Mouse (Mus musculus): ENCODE data around the gene Gatm. TPM values are rescaled to one million over a fixed set of nuclear protein-coding genes. Genes with fewer than 3 reads are reported as not detected.

Gene Gatm
- polyA plus RNA-seq, 1 experiment from 2014 or later: 10.4 TPM

GRCm38 (mm10) chr2:122638029-122638428 is 26.9 kb upstream of the Gatm start:
- Histone ChIP-seq H3K9ac (replicated peaks; ENCODE audit: low read length) (peak overlapping the region; percentile 33; the same call in 1 of the 2 replicates), H3K4me3 (ENCODE audit: low read depth, low read length) (peak overlapping the region; percentile 36), H3K4me1 (ENCODE audit: control insufficient read depth, insufficient read depth, low read length) (no peaks in the 10 kb centered on the region), H3K27ac (replicated peaks; ENCODE audit: low read depth, low read length) (no peak overlapping the region), H3K9me3 (replicated peaks; ENCODE audit: control insufficient read depth, low read length) (no peaks in the 10 kb centered on the region), H3K27me3 (ENCODE audit: control insufficient read depth, insufficient read depth, low read length) (peaks cover 3% of the 10 kb centered on the region; the same call in 1 of the 2 replicates), H3K4me2 (ENCODE audit: low read depth, low read length) (peak overlapping the region; percentile 76), H3K36me3 (replicated peaks; ENCODE audit: control insufficient read depth, insufficient read depth, low read depth, low read length) (no peaks in the 10 kb centered on the region; the same call in 1 of the 2 replicates)
- 33% methylated on average over 12 of the region's 12 CpGs for WGBS
- DNase-seq (ENCODE audit: low spot score) (no peak), ATAC-seq (replicated peaks; ENCODE audit: insufficient number of reproducible peaks, low FRiP score, low TSS enrichment, low read depth) (no peak)

- Histone ChIP-seq H3K27me3 (ENCODE audit: control insufficient read depth, insufficient read depth, low read length) (peaks cover 3% of the 10 kb centered on the region; the same call in 1 of the 2 replicates), H3K36me3 (replicated peaks; ENCODE audit: control insufficient read depth, insufficient read depth, low read depth, low read length) (no peaks in the 10 kb centered on the region; the same call in 1 of the 2 replicates), H3K4me1 (ENCODE audit: control insufficient read depth, insufficient read depth, low read length) (no peaks in the 10 kb centered on the region), H3K4me2 (ENCODE audit: low read depth, low read length) (peak overlapping the region; percentile 76), H3K9ac (replicated peaks; ENCODE audit: low read length) (peak overlapping the region; percentile 33; the same call in 1 of the 2 replicates), H3K9me3 (replicated peaks; ENCODE audit: control insufficient read depth, low read length) (no peaks in the 10 kb centered on the region), H3K27ac (replicated peaks; ENCODE audit: low read depth, low read length) (no peak overlapping the region), H3K4me3 (ENCODE audit: low read depth, low read length) (peak overlapping the region; percentile 36)
- ATAC-seq (replicated peaks; ENCODE audit: insufficient number of reproducible peaks, low FRiP score, low TSS enrichment, low read depth) (peak; percentile 76), DNase-seq (ENCODE audit: low spot score) (peak; percentile 79)
- WGBS: 1% methylated on average over 36 of the region's 36 CpGs
These were observed 26.5 kb upstream of the Gatm start for GRCm38 (mm10) chr2:122637526-122637997.

DNA sequence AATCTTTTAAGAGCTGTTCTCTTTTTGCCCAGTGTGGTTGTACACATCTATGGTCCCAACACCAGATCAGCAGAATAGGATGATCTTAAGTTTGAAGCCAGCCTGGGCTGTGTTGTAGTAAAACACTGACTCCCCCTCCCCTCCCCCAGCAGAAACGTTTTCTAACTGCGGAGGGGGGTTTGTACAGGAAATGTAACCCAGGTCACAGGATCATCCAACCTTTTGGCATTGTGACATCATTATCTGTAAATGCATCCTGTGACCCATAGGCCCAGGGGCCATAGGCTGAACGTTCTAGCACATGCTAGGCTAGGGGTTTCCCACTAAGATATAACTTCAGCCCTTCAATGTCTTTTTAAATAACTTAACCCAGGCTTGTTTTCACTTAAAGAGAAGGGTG is 25.6 kb upstream of the Gatm start, which contains the start of gene AA467197:
TSS of gene AA467197 (plus strand) at position 301 of the 400 bp plus-strand sequence.
- H3K4me3 ChIP-seq (ENCODE audit: low read depth, low read length): peak within 1 kb of the TSS; percentile 36
- no peak for ATAC-seq (replicated peaks; ENCODE audit: insufficient number of reproducible peaks, low FRiP score, low TSS enrichment, low read depth)
- no peak within 1 kb of the TSS for H3K27ac ChIP-seq (replicated peaks; ENCODE audit: low read depth, low read length)
- no peaks in the 10 kb centered on the region for H3K9me3 ChIP-seq (replicated peaks; ENCODE audit: control insufficient read depth, low read length)
- H3K36me3 ChIP-seq (replicated peaks; ENCODE audit: control insufficient read depth, insufficient read depth, low read depth, low read length): no peaks in the 10 kb centered on the region; the same call in 1 of the 2 replicates
- peak within 1 kb of the TSS; percentile 76 for H3K4me2 ChIP-seq (ENCODE audit: low read depth, low read length)
- 45% methylated on average over 3 of the region's 3 CpGs for WGBS
- peak within 1 kb of the TSS; percentile 33; the same call in 1 of the 2 replicates for H3K9ac ChIP-seq (replicated peaks; ENCODE audit: low read length)
- no peaks in the 10 kb centered on the region for H3K4me1 ChIP-seq (ENCODE audit: control insufficient read depth, insufficient read depth, low read length)
- H3K27me3 ChIP-seq (ENCODE audit: control insufficient read depth, insufficient read depth, low read length): peaks cover 3% of the 10 kb centered on the region; the same call in 1 of the 2 replicates
- DNase-seq (ENCODE audit: low spot score): no peak

DNA sequence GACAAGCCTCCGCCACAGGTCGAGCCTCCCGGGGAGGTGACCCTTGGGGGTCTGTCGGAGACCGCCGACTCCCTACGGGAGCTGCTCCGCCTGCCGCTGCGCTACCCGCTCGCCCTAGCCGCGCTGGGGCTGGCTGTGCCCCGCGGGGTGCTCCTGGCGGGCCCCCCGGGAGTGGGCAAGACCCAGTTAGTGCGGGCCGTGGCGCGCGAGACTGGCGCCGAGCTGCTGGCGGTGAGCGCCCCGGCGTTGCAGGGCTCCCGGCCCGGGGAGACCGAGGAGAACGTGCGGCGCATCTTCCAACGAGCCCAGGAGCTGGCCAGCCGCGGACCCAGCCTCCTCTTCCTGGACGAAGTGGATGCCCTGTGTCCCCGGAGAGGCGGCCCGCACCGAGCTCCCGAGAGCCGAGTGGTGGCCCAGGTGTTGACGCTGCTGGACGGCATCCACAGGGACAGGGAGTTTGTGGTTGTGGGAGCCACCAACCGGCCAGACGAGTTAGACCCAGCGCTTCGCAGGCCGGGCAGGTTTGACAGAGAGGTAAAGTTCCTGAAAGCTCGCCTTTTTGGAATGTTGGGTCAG is 20.2 kb upstream of the Gatm start:
- DNase-seq (ENCODE audit: low spot score): peak; percentile 64
- no peaks in the 10 kb centered on the region for H3K4me1 ChIP-seq (ENCODE audit: control insufficient read depth, insufficient read depth, low read length)
- H3K36me3 ChIP-seq (replicated peaks; ENCODE audit: control insufficient read depth, insufficient read depth, low read depth, low read length): no peaks in the 10 kb centered on the region; the same call in 1 of the 2 replicates
- H3K27ac ChIP-seq (replicated peaks; ENCODE audit: low read depth, low read length): peak overlapping the region; percentile 41; the same call in 1 of the 2 replicates
- H3K4me2 ChIP-seq (ENCODE audit: low read depth, low read length): peak overlapping the region; percentile 95
- H3K4me3 ChIP-seq (ENCODE audit: low read depth, low read length): peak overlapping the region; percentile 97
- no peaks in the 10 kb centered on the region for H3K9me3 ChIP-seq (replicated peaks; ENCODE audit: control insufficient read depth, low read length)
- peak; percentile 50 for ATAC-seq (replicated peaks; ENCODE audit: insufficient number of reproducible peaks, low FRiP score, low TSS enrichment, low read depth)
- peak overlapping the region; percentile 93 for H3K9ac ChIP-seq (replicated peaks; ENCODE audit: low read length)
- 0% methylated on average over 45 of the region's 53 CpGs for WGBS
- no peaks in the 10 kb centered on the region for H3K27me3 ChIP-seq (ENCODE audit: control insufficient read depth, insufficient read depth, low read length)

GRCm38 (mm10) chr2:122630465-122631225 is 19.5 kb upstream of the Gatm start:
- no peaks in the 10 kb centered on the region for H3K4me1 ChIP-seq (ENCODE audit: control insufficient read depth, insufficient read depth, low read length)
- H3K9ac ChIP-seq (replicated peaks; ENCODE audit: low read length): peak overlapping the region; percentile 93
- ATAC-seq (replicated peaks; ENCODE audit: insufficient number of reproducible peaks, low FRiP score, low TSS enrichment, low read depth) (peak; percentile 84), DNase-seq (ENCODE audit: low spot score) (peak; percentile 94)
- H3K27me3 ChIP-seq (ENCODE audit: control insufficient read depth, insufficient read depth, low read length): no peaks in the 10 kb centered on the region
- peak overlapping the region; percentile 97 for H3K4me3 ChIP-seq (ENCODE audit: low read depth, low read length)
- under 1% methylated on average over 67 of the region's 75 CpGs for WGBS
- no peaks in the 10 kb centered on the region for H3K9me3 ChIP-seq (replicated peaks; ENCODE audit: control insufficient read depth, low read length)
- H3K4me2 ChIP-seq (ENCODE audit: low read depth, low read length): peak overlapping the region; percentile 95
- peak overlapping the region; percentile 41 for H3K27ac ChIP-seq (replicated peaks; ENCODE audit: low read depth, low read length)
- no peaks in the 10 kb centered on the region; the same call in 1 of the 2 replicates for H3K36me3 ChIP-seq (replicated peaks; ENCODE audit: control insufficient read depth, insufficient read depth, low read depth, low read length)

- ATAC-seq (replicated peaks; ENCODE audit: insufficient number of reproducible peaks, low FRiP score, low TSS enrichment, low read depth) (no peak), DNase-seq (ENCODE audit: low spot score) (no peak)
- H3K4me1 ChIP-seq (ENCODE audit: control insufficient read depth, insufficient read depth, low read length): no peaks in the 10 kb centered on the region
- WGBS: 71% methylated on average over 6 of the region's 6 CpGs
- H3K9ac ChIP-seq (replicated peaks; ENCODE audit: low read length): no peak overlapping the region
- no peak overlapping the region for H3K4me2 ChIP-seq (ENCODE audit: low read depth, low read length)
- no peak overlapping the region for H3K4me3 ChIP-seq (ENCODE audit: low read depth, low read length)
- H3K27ac ChIP-seq (replicated peaks; ENCODE audit: low read depth, low read length): no peak overlapping the region
- no peaks in the 10 kb centered on the region for H3K27me3 ChIP-seq (ENCODE audit: control insufficient read depth, insufficient read depth, low read length)
- no peaks in the 10 kb centered on the region for H3K9me3 ChIP-seq (replicated peaks; ENCODE audit: control insufficient read depth, low read length)
- no peaks in the 10 kb centered on the region; the same call in 1 of the 2 replicates for H3K36me3 ChIP-seq (replicated peaks; ENCODE audit: control insufficient read depth, insufficient read depth, low read depth, low read length)
These were observed 18.8 kb upstream of the Gatm start for GRCm38 (mm10) chr2:122629871-122630270.

GRCm38 (mm10) chr2:122628976-122629375 is 17.9 kb upstream of the Gatm start:
- 2% methylated on average over 7 of the region's 7 CpGs for WGBS
- Histone ChIP-seq H3K4me3 (ENCODE audit: low read depth, low read length) (no peak overlapping the region), H3K9ac (replicated peaks; ENCODE audit: low read length) (no peak overlapping the region), H3K36me3 (replicated peaks; ENCODE audit: control insufficient read depth, insufficient read depth, low read depth, low read length) (no peaks in the 10 kb centered on the region; the same call in 1 of the 2 replicates), H3K4me1 (ENCODE audit: control insufficient read depth, insufficient read depth, low read length) (no peaks in the 10 kb centered on the region), H3K9me3 (replicated peaks; ENCODE audit: control insufficient read depth, low read length) (no peaks in the 10 kb centered on the region), H3K27ac (replicated peaks; ENCODE audit: low read depth, low read length) (no peak overlapping the region), H3K27me3 (ENCODE audit: control insufficient read depth, insufficient read depth, low read length) (no peaks in the 10 kb centered on the region), H3K4me2 (ENCODE audit: low read depth, low read length) (no peak overlapping the region)
- peak; percentile 90 for DNase-seq (ENCODE audit: low spot score)
- no peak for ATAC-seq (replicated peaks; ENCODE audit: insufficient number of reproducible peaks, low FRiP score, low TSS enrichment, low read depth)
